Mouse (Mus musculus) right cerebral cortex, postnatal 25 days (tissue): ENCODE results near the gene Phlpp1.
"Not testable (repeated sequence)": the region's sequence is repeated elsewhere in the genome, so short reads cannot be mapped to it uniquely, and the experiment has no call there.

Source experiments
- DNase-seq: peaks from one replicate; pipeline ENCODE4 v3.0.0; 2022

Gene Phlpp1

DNA sequence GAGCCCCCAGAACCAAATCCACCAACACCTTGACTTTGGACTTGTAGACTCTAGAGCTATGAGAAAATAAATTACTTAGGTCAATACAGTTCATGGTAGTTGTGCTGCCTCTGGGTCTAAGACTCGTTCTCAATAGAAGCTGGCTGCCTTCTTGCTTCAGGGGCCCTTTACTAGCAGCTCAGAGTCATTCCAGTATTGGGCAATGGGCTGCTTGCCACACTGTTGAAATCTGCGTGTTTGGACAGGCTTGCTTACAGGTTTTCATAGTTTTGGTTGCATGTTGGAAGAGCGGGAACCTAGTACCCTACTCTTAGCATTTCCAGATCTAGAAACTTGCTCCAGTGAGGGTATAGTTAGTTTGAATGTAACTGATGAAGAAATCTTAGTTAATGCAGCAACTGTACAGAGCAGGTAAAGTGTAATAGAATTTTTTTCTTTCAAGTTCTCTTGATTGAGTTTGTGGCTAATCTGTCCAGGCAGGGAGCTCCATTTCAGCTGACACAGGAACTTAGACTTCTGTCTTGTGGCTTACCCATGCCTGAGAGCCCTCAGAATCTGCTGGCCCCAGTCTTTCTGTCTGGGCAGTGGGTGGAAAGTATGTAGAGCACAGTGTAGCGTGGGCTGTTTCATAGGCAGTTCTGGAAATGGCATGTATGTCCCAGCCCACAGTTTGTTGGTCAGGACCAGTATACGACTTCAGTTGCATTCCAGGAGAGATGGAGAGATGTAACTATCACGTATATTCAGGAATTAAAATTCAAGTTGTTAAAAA lies 96.7 kb downstream of the Phlpp1 start:
- no peak for DNase-seq

DNA sequence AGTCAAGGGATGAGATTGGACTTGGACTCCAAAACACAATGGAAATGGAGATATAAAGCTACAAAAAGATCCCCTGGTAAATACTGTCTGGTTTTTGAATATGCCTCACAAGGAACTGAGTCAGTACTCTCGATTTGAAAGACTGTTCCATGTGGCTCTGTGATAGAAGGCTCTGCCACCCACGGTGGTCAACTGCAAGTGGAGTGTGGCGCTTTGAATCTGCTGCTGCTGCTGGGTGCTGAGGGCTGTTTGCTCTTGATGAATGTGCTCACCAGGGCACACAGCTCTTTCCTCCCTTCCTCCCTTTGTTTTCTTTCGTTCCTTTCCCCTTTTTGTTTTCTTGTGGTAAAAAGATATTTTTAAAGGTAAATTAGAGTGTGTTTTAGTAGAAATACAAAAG lies 97.8 kb downstream of the Phlpp1 start:
- DNase-seq: no peak

DNA sequence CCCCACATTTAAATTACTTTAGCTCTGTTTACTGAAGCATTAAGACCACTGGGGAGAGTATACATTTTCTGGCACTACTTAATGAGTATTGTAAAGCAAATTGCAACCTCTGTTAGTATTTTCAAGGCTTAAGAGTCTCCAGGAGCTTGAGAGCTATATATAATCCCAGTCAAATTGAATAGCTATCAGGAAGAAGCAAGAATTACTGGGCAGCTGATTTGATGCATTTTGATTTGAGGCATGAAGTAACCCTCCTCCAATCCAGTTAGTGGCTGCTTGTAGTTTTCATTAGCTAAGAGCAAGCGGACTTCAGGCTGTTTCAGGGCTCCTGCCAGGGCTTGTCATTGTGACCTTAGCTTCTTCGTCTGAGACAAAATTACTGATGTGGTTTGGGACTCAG lies 101.4 kb downstream of the Phlpp1 start:
- DNase-seq: no peak

DNA sequence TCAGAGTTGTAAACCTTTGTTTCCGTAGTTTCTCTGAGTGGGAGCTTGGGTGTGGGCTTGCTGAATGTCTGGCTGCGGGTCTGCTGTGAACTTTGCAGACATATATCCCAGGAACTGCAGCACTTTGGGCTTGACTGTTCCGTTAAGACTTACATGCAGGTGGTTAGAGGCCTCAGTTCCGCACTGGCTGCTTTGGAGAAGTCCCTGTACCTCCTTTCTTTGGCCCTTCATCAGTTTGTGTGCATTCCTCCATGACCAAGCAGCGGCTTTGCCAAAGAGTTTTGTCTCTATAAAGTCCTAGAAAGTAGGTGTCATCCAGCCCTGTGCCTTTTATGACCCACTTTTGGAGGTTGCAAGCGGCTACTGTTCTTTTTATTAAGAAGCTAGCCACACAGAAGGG lies 102.2 kb downstream of the Phlpp1 start:
- DNase-seq: no peak

DNA sequence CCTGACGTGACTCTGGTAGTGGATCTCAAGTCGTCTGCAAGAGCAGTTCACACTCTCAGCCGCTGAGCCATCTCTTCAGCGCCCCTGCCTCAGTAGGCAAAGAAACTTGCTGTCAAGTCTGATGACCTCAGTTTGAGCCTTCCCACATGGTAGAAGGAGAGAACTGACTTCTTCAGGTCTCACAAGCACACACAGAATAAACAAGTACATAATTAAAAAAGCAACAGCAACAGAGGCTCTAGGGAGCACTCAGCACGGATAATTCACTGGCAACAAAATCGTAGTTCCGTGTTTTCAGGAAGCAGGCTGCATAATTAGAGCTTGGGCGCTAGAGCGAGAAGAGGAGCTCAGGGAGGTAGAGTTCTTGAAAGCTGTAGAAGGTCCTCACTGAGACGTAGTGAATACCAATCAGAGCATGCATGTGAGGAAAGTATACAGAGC lies 103.0 kb downstream of the Phlpp1 start:
- no peak for DNase-seq

DNA sequence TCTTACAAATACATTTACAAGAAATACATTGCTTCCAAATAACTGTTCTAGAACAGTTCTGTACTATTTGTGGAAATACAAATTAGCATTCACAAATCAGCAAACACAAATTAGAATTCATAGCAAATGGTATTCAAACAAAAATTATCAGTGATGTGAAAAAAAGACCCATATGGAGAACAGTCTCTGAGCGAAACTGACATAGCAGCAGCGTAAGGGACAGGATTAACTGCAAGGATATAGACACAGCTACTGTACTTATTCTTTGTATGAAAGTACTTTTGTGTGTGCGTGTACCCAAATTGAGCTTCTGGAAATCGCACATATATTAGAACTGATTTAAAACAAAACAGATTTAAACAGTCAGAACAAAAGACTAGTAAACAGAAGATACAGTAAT lies 103.6 kb downstream of the Phlpp1 start:
- DNase-seq: no peak

DNA sequence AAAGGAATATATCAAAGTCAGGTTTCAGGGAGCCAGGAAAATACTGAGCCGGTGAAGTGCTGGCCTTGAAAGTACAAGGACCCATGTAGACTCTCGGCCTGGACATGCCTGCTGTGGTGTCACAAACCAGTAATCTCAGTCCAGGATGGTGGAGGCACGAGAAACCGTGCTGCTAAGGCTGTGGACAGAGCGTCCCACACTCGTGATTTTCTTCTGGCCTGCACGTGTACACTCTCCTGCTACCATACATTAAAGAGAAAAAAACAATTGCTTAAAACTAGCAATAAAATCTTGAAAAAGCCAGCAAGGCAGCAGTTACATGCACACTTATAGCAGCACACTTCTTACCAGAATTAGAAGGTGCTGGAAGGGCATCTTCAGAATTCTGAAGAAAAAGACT lies 104.2 kb downstream of the Phlpp1 start:
- no peak for DNase-seq

DNA sequence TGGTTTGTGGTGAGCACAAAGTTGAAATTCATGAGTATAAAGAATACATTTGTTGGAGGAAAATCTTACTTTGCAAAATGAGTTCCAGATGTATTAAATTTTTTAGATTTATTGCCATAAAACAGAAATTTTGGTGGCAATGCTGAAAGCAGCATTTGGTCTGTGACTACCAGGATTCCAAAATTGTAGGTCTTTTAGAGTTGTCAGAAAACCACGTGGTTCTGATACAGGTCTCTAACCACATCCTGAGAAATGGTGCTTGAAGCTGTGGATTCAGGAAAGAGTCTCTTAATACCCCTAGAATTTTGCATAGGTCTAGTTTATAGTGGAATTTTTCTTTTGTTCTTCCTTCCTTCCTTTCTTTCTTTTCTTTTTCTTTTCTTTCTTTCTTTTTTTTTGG lies 105.3 kb downstream of the Phlpp1 start:
- DNase-seq: no peak

DNA sequence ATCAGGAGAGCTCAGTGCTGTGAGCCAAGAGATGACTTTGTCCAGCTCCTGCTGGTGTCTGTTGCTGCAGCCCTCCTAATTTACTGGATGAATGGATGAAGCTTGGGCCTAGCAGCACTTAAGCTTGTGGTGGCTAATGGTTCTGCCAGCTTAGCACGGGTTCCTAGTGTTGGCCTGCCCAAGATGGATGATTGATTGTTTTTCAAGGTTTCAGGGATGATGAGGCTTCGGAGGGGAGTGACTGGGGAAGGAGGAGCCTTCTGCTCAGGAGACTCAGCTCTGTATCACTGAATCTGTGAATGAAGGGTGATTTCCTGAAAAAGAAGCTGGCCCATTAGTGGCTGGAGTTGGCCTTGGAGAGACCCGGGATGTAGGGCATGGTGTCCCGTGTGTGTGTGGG lies 105.7 kb downstream of the Phlpp1 start:
- no peak for DNase-seq

DNA sequence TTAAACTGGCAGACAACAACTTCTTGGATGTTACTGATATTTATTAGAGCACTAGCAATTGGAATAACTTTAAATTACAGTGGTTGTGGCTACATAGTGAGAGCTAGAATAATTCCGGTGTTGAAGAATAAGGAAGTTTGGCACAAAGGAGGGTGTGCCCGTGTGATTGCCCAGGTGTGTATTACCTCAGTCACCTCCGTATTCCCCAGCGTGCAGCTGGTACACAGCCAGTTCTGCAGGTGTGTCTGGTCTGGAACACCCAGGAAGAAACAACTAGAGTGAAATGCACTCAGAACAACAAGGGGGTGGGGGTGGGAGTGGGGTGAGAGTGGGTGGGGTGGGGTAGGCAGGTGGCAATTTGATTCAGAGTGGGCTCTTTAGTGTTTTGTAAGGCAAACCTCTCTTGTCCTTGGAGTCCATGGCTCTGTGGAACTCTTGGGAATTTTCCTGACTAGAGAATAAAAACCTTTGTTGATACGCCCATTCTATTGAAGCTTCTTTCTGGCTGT lies 107.1 kb downstream of the Phlpp1 start:
- no peak for DNase-seq

DNA sequence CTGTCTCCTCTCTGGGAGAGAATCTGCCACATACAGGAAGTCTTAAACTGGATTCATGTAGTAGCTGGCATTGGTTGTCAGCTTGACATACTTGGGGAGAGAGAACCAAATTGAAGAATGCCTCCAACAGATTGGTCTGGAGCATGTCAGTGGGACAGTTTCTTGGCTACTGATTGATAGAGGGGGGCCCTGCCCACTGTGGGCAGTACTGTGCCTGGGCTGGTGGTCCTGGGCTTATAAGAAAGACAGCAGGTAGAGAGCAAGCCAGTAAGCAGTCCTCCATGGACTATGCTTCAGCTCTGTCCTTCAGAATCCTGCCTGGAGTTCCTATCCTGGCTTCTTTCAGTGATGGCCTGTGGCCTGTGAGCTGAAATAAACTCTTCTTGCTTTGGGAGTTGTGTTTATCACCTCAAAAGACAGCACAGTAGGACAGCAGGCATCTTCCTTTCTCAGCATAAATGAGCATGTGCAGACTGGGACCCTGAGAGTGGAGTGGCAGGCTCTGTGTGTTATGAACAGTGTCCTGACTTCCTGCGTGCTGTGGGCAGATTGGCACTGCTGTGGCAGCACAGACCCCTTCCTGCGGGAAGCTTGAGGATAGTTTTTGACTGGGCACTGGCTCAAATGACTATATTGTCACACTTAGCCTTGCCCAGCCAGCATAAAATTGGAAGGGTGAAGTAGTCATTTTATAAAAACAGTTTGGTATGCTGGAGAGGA lies 108.0 kb downstream of the Phlpp1 start:
- no peak for DNase-seq

DNA sequence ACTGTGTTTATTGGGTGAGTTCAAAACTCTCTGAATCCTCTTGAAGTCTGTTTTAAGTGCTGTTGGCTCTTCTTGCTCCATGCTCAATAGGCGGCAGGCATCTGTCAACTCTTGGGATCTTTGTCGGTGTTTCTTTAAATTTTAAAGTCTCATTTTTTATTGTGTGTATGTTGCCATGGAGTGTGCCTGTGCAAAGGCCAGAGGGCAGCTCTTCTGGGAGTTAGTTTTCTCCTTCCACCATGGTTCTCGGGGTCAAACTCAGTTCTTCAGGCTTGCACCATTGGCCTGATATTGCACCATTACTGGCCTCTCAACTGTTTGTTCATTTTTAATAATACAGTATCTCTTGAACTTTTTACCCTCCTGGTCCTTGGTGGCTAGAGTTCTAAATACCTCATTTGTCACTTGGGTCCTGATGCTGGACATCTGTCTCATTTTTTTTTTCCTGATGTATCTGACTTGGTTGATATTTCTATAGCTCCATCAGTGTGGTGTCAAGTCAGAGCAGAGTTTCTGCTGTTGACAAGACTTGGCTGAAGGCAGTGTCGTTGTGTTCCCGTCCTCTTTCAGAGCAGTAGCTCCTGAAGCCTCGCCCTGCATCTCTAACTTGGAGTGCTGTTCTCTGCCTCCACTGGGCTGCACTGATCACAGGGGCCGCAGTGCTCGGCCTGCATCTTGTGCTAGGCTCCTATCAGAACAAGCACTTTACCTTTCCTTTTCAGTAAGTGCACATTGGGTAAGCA lies 108.8 kb downstream of the Phlpp1 start:
- no peak for DNase-seq

DNA sequence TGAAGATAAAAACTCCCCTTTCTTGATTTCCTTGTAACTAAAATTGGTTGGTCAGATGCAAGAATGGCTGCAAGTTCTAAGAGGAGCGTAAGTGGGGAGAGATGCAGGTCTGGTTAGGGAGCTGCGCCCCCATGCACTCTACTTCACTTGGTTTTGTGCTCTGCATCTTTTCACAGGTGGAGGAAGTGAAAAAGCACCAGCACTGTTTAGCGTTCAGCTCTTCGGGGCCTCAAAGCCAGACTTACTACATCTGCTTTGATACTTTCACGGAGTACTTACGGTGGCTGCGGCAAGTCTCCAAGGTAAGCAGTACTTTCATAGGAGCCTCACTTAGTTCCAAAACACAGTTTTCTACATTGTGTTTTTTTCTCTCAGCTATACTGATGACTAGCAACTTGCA lies 115.3 kb downstream of the Phlpp1 start:
- DNase-seq: no peak

DNA sequence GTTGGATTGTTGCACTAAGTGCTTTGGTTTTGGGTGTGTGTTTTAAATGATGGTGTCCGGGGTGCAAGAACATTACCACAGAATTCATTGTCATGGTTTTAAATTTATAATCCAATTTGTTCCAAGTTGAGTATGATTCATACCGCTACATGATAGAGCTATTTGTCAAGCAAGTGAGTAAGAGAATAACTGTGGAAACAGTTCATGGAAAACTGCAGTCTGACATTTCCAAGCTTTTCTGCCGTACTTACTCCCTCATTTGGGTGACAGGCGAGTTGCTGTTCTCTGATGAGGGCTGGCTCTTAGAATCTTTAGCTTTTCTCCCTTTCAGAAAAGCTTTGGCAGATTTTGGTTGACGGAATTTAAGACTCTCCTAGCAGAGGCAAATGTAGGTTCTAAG lies 117.5 kb downstream of the Phlpp1 start:
- DNase-seq: no peak

DNA sequence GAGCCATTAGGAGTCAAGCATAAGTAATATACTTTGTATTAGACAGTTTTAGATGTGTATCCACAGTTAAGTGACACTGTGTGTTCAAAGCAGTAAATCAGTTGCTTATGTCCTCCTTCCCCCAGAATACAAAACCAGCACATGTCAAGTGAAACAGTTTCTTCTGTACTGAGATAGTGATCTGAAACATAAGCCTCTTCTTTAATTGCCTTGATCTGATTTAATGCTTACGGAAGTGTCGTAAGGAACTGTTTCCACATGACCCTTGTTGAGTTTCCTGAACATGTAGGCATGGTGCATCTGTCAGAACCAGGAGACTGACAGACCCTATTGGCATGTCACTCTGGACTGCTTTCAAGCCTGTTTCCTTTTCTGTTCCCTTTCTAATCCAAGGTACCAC lies 118.0 kb downstream of the Phlpp1 start:
- no peak for DNase-seq

DNA sequence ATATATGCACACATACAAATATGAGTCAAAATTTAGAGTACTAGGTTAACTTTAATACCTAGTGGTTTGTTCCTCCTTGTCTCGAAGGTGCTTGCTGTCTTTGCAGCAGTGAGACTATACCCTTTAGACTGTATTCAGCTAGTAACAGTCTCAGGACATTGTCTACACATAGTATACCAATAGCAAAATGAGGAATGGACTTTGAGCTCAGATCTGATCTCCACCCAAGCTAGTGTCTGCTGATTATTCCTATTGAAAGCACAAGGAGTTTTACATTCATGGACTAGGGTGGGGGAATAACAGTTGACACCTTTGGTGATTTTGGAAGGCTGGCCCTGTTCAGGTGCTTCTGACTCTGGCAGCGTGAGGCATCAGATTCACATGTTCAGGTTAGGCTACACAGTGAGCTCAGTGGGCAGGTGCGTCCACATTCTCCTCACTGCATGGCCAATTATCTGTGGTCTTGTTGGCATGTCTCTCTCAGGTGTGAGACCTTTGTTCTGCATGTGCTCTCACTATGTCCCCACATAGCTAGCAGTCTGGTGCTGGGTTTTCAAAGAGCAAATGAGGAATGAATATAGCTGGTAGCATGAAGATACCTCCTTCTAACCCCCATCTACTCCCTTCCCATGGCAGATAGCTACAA lies 138.0 kb downstream of the Phlpp1 start:
- no peak for DNase-seq

DNA sequence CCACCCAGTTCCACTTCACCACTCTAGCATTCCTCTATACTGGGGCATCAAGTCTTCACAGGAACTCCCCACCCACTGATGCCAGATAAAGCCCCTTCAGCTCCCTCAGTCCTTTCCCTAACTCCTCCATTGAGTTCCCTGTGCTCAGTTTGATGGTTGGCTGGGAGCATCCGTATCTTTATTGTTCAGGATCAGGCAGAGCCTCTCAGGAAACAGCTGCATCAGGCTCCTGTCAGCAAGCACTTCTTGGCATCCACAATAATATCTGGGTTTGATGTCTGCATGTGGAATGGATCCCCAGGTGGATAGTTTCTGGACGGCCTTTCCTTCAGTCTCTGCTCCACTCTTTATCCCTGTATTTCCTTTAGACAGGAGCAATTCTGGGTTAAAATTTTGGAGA lies 138.7 kb downstream of the Phlpp1 start:
- no peak for DNase-seq

DNA sequence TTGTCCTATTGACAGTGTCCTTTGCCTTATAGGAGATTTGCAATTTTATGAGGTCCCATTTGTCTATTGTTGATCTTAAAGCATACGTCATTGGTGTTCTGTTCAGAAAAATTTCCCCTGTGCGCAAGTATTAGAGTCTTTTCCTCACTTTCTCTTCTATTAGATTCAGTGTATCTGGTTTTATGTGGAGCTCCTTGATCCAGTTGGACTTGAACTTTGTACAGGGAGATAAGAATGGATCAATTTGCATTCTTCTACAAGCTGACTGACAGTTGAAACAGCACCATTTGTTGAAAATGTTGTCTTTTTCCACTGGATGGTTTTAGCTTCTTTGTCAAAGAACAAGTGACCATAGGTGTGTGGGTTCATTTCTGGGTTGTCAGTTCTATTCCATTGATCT lies 140.3 kb downstream of the Phlpp1 start:
- not testable (repeated sequence) for DNase-seq

DNA sequence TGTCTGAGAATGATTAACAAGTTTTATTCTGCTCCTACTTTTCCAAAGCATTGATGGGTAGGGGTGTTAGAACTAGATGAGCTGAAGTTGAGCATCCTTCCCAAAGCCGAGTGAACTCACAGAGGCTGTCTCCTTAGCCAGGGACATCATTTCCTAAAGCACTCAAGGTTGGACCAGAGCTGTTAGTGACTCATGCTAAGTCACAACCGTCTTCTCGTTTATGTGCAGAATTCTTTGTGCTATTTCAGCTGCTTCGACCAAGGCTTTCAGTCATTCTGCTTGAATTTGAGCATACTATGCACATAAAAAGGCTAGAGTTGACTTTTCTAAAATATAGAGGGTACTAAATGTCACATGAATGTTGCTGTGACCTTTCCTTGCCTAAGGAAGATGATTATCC lies 142.9 kb downstream of the Phlpp1 start:
- no peak for DNase-seq

DNA sequence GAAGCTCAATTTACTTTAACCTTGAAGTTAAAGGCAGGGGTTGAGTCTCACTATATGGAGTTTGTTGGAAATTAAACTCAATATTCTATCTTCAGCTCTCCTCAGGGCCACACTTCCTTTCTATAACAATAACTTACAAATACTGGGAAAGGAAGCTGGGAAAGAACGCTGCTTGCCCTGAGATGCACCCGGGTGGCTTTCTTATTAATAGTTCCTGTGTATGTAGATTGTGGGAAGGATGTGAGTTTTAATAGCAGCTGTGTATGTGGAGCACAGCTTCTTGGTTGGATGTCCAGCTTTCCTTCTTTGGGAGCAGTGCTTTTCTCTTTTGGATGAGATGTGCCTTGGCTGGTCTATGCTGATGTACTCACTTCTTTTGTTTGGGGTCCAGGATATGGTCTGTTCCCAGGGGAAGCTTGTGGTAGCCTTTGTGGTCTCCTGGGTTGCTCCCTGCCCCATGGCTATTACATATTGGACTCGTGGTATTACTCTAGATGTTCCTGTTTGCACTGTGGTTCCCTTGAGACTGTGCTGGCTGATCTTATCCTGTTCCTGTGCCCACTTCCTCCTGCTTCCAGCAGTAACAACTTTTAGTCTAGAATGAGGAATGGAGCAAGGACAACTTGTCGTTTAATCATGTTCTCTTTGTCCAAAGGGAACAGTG lies 145.2 kb downstream of the Phlpp1 start:
- no peak for DNase-seq

DNA sequence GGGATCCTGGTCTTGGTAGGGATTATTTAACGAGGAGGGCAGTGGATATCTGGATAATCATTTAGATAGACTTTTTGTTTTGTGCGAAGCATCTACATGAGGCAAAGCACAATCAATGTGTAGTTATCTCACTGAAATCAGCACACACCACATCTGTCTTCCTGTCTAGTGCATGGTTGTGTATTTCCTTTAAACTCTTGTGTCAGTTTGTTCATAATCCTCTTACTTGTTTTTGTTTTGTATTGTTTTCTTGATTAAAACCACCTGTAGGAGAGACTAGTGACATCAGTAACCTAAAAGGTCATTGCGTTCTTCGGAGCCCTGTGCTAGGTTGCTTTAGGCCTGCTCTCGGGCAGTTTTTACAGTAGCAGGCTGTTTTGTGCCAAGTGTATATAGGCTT lies 146.8 kb downstream of the Phlpp1 start:
- DNase-seq: no peak

DNA sequence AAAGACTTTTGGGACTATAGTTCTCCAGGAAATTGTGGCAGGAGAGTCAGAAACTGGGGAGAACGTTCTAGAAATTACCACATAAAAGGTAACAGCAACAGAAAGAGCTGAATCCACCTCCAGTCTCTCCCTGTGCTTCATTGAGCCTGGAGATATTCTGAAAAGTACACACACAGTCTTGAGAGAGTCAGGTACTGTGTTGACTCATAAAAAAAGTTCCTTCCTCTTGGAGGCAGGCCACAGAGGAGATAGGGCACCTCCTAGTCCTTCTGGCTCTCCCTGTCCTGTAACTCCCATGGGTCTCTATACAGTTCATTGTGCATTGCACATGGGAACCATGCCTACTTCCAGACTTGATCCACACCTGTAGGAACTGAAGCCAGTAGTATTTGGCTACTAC lies 149.0 kb downstream of the Phlpp1 start:
- no peak for DNase-seq
